Mouse (Mus musculus) spleen, adult 2 months (tissue): ENCODE measurements around the gene Ctnnd2.

Experiments
- CTCF ChIP-seq: fragments of 200-500 bp; IDR thresholded peaks from 2 replicates; pipeline ENCODE4 v1.5.1; 2011; ENCODE audit warnings: mild to moderate bottlenecking, inconsistent platforms; ENCODE audit not compliant: insufficient read depth, insufficient read length, insufficient replicate concordance; ENCODE audit errors: extremely low read depth
- POLR2A ChIP-seq: fragments of 200-500 bp; IDR thresholded peaks from 2 replicates; pipeline ENCODE4 v1.6.1; 2011; ENCODE audit warnings: low read depth, low read length, inconsistent platforms

GRCm38 (mm10) chr15:30550956-30551355 lies 378.6 kb downstream of the Ctnnd2 start:
- no peak for TF ChIP-seq POLR2A
- TF ChIP-seq CTCF, result no peak
